Mouse (Mus musculus): ENCODE measurements at regions not wholly inside any gene's neighbourhood (a gene's known extent, or its start where the extent isn't known, plus 50 kb on each side); places are given as distances from the start of the nearest gene placed in this dataset.

GRCm38 (mm10) chr17:50425531-50425930, 83.7 kb upstream of the Plcl2 start:
- TF ChIP-seq CTCF (IDR thresholded peaks at IDR 0.05; ENCODE audit: insufficient read depth, low read length) (no peak), POLR2A (IDR thresholded peaks at IDR 0.05; ENCODE audit: borderline replicate concordance, extremely low read depth, low read depth, low read length) (no peak)

Measured in lung, adult 2 months (tissue).